Mouse (Mus musculus) neural tube, embryonic 12.5 days (tissue): ENCODE data around the gene Kmt2e. TPM values are rescaled to one million over a fixed set of nuclear protein-coding genes. Genes with fewer than 3 reads are reported as not detected.

Experiments
- ATAC-seq: fragments of 200-750 bp; cut with Nextera tagmentation; 2 replicates; pipeline ENCODE4 v1.8.0; 2017; ENCODE audit warnings: low read depth, mild to moderate bottlenecking, moderate TSS enrichment, moderate library complexity; ENCODE audit not compliant: low FRiP score
- H3K27ac ChIP-seq: fragments of 300-500 bp; sonication (generic); 2 replicates; pipeline ENCODE4 v1.5.1; 2016
- H3K27me3 ChIP-seq: fragments of 300-500 bp; sonication (generic); replicated peaks from 2 replicates; pipeline ENCODE4 v1.6.1; 2016; ENCODE audit warnings: mild to moderate bottlenecking
- H3K36me3 ChIP-seq: fragments of 300-500 bp; sonication (generic); 2 replicates; pipeline ENCODE4 v1.6.1; 2016; ENCODE audit warnings: mild to moderate bottlenecking
- H3K4me1 ChIP-seq: fragments of 300-500 bp; sonication (generic); 2 replicates; pipeline ENCODE4 v1.6.1; 2016
- H3K4me2 ChIP-seq: fragments of 300-500 bp; sonication (generic); replicated peaks from 2 replicates; pipeline ENCODE4 v1.6.1; 2016; ENCODE audit warnings: mild to moderate bottlenecking
- H3K4me3 ChIP-seq: fragments of 300-500 bp; sonication (generic); 2 replicates; pipeline ENCODE4 v1.5.1; 2016
- H3K9ac ChIP-seq: fragments of 300-500 bp; sonication (generic); 2 replicates; pipeline ENCODE4 v1.6.1; 2016; ENCODE audit warnings: mild to moderate bottlenecking
- H3K9me3 ChIP-seq: fragments of 300-500 bp; sonication (generic); 2 replicates; pipeline ENCODE4 v1.6.1; 2016; ENCODE audit warnings: mild to moderate bottlenecking
- WGBS: fragments of 180-500 bp; shearing (Covaris S2); methylation state at CpG from one replicate; pipeline ENCODE4 v1.1.7; 2016; 5-methylcytosine and 5-hydroxymethylcytosine counted together
- polyA plus RNA-seq: library from polyadenylated mRNA; unstranded; fragments of >200 nt; fragmentation: Nextera tagmentation; extraction: Ambion mirVana; gene quantifications from 2 replicates; pipeline ENCODE4 v1.2.1, GENCODE M21; 2016

The Kmt2e gene
- polyA plus RNA-seq, 1 experiment from 2014 or later, result 142 TPM

- WGBS, result 77% methylated on average over 5 of the region's 5 CpGs
- Histone ChIP-seq H3K27me3 (no peaks in the 10 kb centered on the region), H3K9me3 (no peaks in the 10 kb centered on the region), H3K36me3 (peaks cover 25% of the 10 kb centered on the region), H3K27ac (no peak overlapping the region), H3K4me2 (no peak overlapping the region), H3K4me1 (peaks cover 55% of the 10 kb centered on the region), H3K9ac (no peak overlapping the region), H3K4me3 (no peak overlapping the region)
- no peak for ATAC-seq
Measured at GRCm38 (mm10) chr5:23412247-23412948, 21.8 kb upstream of the Kmt2e start.

- H3K4me2 ChIP-seq, result 0 out of 2 replicates have a peak overlapping the region, but pooled peaks have one; percentile 9
- no peak for ATAC-seq
- peaks cover 25% of the 10 kb centered on the region for H3K36me3 ChIP-seq
- peaks cover 62% of the 10 kb centered on the region for H3K4me1 ChIP-seq
- H3K27ac ChIP-seq, result no peak overlapping the region
- no peak overlapping the region for H3K9ac ChIP-seq
- no peaks in the 10 kb centered on the region for H3K27me3 ChIP-seq
- no peaks in the 10 kb centered on the region for H3K9me3 ChIP-seq
- H3K4me3 ChIP-seq, result no peak overlapping the region
- 25% methylated on average over 4 of the region's 4 CpGs for WGBS
Measured at GRCm38 (mm10) chr5:23413058-23413457, 21.2 kb upstream of the Kmt2e start.

- H3K27ac ChIP-seq, result peak overlapping the region; percentile 82
- H3K4me2 ChIP-seq, result peak overlapping the region; percentile 0
- H3K9ac ChIP-seq, result no peak overlapping the region
- H3K4me3 ChIP-seq, result no peak overlapping the region
- ATAC-seq, result peak; percentile 54
- no peaks in the 10 kb centered on the region for H3K9me3 ChIP-seq
- H3K27me3 ChIP-seq, result no peaks in the 10 kb centered on the region
- H3K36me3 ChIP-seq, result peaks cover 23% of the 10 kb centered on the region
- WGBS, result 26% methylated on average over 12 of the region's 12 CpGs
- H3K4me1 ChIP-seq, result peaks cover 68% of the 10 kb centered on the region
Measured at GRCm38 (mm10) chr5:23413575-23414470, 20.4 kb upstream of the Kmt2e start.

- H3K9me3 ChIP-seq, result no peaks in the 10 kb centered on the region
- peak overlapping the region; percentile 0 for H3K4me2 ChIP-seq
- H3K27me3 ChIP-seq, result no peaks in the 10 kb centered on the region
- H3K9ac ChIP-seq, result no peak overlapping the region
- H3K4me1 ChIP-seq, result peaks cover 76% of the 10 kb centered on the region
- peak overlapping the region; percentile 82 for H3K27ac ChIP-seq
- WGBS, result 21% methylated on average over 4 of the region's 4 CpGs
- H3K36me3 ChIP-seq, result peaks cover 15% of the 10 kb centered on the region
- ATAC-seq, result no peak; the same call in 1 of the 2 replicates
- H3K4me3 ChIP-seq, result no peak overlapping the region
Measured at GRCm38 (mm10) chr5:23414490-23415126, 19.6 kb upstream of the Kmt2e start.

- H3K36me3 ChIP-seq, result peaks cover 8% of the 10 kb centered on the region
- H3K9me3 ChIP-seq, result no peaks in the 10 kb centered on the region
- peaks cover 86% of the 10 kb centered on the region for H3K4me1 ChIP-seq
- H3K27me3 ChIP-seq, result no peaks in the 10 kb centered on the region
- H3K4me2 ChIP-seq, result peak overlapping the region; percentile 33
- ATAC-seq, result 0 out of 2 replicates have a peak, but pooled peaks have one; percentile 10
- H3K9ac ChIP-seq, result no peak overlapping the region
- H3K4me3 ChIP-seq, result no peak overlapping the region
- 39% methylated on average over 7 of the region's 7 CpGs for WGBS
- no peak overlapping the region for H3K27ac ChIP-seq
Measured at GRCm38 (mm10) chr5:23415571-23416285, 18.5 kb upstream of the Kmt2e start.

GRCm38 (mm10) chr5:23416286-23416643, 18.0 kb upstream of the Kmt2e start:
- Histone ChIP-seq H3K4me3 (no peak overlapping the region), H3K9ac (no peak overlapping the region), H3K9me3 (no peaks in the 10 kb centered on the region), H3K4me1 (peaks cover 87% of the 10 kb centered on the region), H3K36me3 (peaks cover 8% of the 10 kb centered on the region), H3K4me2 (peak overlapping the region; percentile 33), H3K27me3 (no peaks in the 10 kb centered on the region), H3K27ac (no peak overlapping the region)
- 40% methylated on average over 6 of the region's 6 CpGs for WGBS
- ATAC-seq, result 0 out of 2 replicates have a peak, but pooled peaks have one; percentile 10

GRCm38 (mm10) chr5:23417716-23418115, 16.5 kb upstream of the Kmt2e start:
- no peak for ATAC-seq
- peak overlapping the region; percentile 63 for H3K4me2 ChIP-seq
- H3K9me3 ChIP-seq, result no peaks in the 10 kb centered on the region
- peaks cover 3% of the 10 kb centered on the region; the same call in 1 of the 2 replicates for H3K36me3 ChIP-seq
- peaks cover 74% of the 10 kb centered on the region for H3K4me1 ChIP-seq
- WGBS, result 77% methylated on average over 2 of the region's 2 CpGs
- H3K4me3 ChIP-seq, result peak overlapping the region; percentile 46
- H3K27ac ChIP-seq, result no peak overlapping the region
- no peaks in the 10 kb centered on the region for H3K27me3 ChIP-seq
- peak overlapping the region; percentile 76 for H3K9ac ChIP-seq

- peak overlapping the region; percentile 76 for H3K9ac ChIP-seq
- WGBS, result 1% methylated on average over 40 of the region's 40 CpGs
- H3K4me2 ChIP-seq, result peak overlapping the region; percentile 63
- peak overlapping the region; percentile 46 for H3K4me3 ChIP-seq
- H3K36me3 ChIP-seq, result peaks cover 7% of the 10 kb centered on the region; the same call in 1 of the 2 replicates
- no peaks in the 10 kb centered on the region for H3K9me3 ChIP-seq
- H3K4me1 ChIP-seq, result peaks cover 69% of the 10 kb centered on the region
- H3K27me3 ChIP-seq, result no peaks in the 10 kb centered on the region
- peak; percentile 74 for ATAC-seq
- peak overlapping the region; percentile 74 for H3K27ac ChIP-seq
Measured at GRCm38 (mm10) chr5:23418147-23418781, 16.0 kb upstream of the Kmt2e start.

GRCm38 (mm10) chr5:23418797-23419595, 15.2 kb upstream of the Kmt2e start:
- Histone ChIP-seq H3K27me3 (no peaks in the 10 kb centered on the region), H3K4me2 (peak overlapping the region; percentile 63), H3K36me3 (peaks cover 10% of the 10 kb centered on the region; the same call in 1 of the 2 replicates), H3K9me3 (no peaks in the 10 kb centered on the region), H3K9ac (peak overlapping the region; percentile 76; the same call in 1 of the 2 replicates), H3K4me1 (peaks cover 61% of the 10 kb centered on the region), H3K27ac (0 out of 2 replicates have a peak overlapping the region, but pooled peaks have one; percentile 74), H3K4me3 (peak overlapping the region; percentile 46)
- 4% methylated on average over 18 of the region's 18 CpGs for WGBS
- no peak for ATAC-seq

GRCm38 (mm10) chr5:23419616-23420170, 14.5 kb upstream of the Kmt2e start:
- no peak overlapping the region for H3K27ac ChIP-seq
- H3K9ac ChIP-seq, result no peak overlapping the region
- H3K4me3 ChIP-seq, result no peak overlapping the region
- peaks cover 17% of the 10 kb centered on the region; the same call in 1 of the 2 replicates for H3K36me3 ChIP-seq
- H3K4me2 ChIP-seq, result peak overlapping the region; percentile 63
- H3K27me3 ChIP-seq, result no peaks in the 10 kb centered on the region
- H3K4me1 ChIP-seq, result peaks cover 54% of the 10 kb centered on the region
- WGBS, result 42% methylated on average over 7 of the region's 7 CpGs
- no peaks in the 10 kb centered on the region for H3K9me3 ChIP-seq
- no peak for ATAC-seq
